Mouse (Mus musculus) gastrocnemius, adult 18-20 months (tissue): ENCODE data around the gene 6330409D20Rik. TPM values are rescaled to one million over a fixed set of nuclear protein-coding genes. Genes with fewer than 3 reads are reported as not detected.

Experiments used
- DNase-seq: peaks from one replicate; pipeline ENCODE4 v3.0.0; 2021; ENCODE audit warnings: low spot score
- total RNA-seq, 2 experiments: library from RNA; stranded (reverse); gene quantifications; 2 replicates each; pipeline ENCODE4 v1.2.3; 2021

6330409D20Rik gene
- total RNA-seq, 2 experiments from 2014 or later: not detected

- DNase-seq: peak; percentile 98
These were observed 16.4 kb upstream of the 6330409D20Rik start, which contains the start of gene Tor2a for GRCm38 (mm10) chr2:32757056-32757845. Gene Tor2a (plus strand): TSS chr2:32757234.

GRCm38 (mm10) chr2:32756674-32757055, 15.8 kb upstream of the 6330409D20Rik start:
- DNase-seq: no peak

DNA sequence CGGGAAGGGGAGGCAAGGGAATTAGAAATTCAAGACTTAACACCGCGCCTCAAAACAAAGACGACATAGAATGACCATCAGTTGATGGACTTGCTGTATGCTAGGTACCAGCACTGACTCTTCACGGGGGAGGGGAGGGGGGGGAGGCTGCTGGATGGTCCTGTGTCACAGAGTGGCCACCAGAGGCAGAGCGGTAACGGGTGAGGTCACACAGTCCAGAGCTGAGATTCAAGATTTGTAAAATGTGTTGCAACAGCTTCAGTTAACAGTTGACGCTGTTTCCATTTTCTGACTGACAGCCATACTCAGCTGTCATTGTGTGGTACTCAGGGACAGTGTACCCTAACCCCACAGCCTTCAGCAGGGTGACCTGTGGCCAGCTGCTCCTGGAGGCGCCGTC, 11.4 kb upstream of the 6330409D20Rik start:
- DNase-seq: no peak

GRCm38 (mm10) chr2:32751665-32752033, 10.8 kb upstream of the 6330409D20Rik start:
- no peak for DNase-seq

DNA sequence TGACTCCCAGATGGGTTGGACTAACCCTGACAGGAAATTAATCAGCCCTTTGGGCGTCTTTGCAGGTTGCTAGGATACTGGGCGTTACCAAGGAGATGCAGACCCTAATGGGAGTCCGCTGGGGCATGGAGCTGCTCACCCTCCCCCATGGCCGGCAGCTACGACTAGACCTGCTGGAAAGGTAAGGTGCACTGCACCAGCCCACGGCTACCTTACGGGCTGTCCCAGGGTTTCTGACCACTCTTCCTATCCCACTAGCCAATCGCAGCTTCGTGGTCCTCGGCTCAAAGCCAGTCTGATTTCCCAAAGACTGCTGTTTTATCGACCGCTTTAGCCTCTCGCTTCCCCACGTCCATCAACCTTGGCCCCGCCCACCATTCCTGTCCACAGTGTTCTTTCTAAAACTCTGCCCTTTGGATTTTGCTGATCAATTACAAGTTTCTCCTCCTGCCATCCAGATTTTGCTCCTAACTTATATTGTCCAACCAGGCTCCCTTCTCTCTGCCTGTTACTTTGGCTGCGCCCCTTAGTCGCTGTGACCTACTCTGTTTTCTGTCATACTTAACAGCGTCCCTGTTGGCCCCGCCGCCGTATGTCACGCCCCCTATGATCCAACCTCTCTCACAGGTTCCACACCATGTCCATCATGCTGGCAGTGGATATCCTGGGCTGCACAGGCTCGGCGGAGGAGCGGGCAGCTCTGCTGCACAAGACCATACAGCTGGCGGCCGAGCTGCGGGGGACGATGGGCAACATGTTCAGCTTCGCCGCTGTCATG, 10.3 kb upstream of the 6330409D20Rik start:
- no peak for DNase-seq

GRCm38 (mm10) chr2:32750199-32750598, 9.4 kb upstream of the 6330409D20Rik start:
- DNase-seq: no peak

DNA sequence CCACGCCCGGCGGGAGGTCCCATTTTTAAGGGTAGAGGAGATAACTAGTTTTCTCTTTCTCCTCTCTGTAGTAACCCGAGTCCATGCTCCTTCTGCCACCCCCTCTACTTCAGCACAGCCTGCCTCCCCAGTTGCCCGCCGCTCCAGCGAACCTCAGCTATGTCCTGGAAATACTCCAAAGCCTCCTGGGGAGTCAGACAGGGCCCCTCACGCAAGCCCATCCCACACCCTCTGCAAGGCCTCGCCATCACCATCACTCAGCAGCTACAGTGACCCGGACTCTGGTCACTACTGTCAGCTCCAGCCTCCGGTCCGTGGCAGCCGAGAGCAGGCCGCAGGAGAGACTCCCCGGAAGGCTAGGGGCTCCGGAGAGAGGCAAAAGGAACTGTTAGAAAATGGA, 8.3 kb upstream of the 6330409D20Rik start:
- DNase-seq: no peak

DNA sequence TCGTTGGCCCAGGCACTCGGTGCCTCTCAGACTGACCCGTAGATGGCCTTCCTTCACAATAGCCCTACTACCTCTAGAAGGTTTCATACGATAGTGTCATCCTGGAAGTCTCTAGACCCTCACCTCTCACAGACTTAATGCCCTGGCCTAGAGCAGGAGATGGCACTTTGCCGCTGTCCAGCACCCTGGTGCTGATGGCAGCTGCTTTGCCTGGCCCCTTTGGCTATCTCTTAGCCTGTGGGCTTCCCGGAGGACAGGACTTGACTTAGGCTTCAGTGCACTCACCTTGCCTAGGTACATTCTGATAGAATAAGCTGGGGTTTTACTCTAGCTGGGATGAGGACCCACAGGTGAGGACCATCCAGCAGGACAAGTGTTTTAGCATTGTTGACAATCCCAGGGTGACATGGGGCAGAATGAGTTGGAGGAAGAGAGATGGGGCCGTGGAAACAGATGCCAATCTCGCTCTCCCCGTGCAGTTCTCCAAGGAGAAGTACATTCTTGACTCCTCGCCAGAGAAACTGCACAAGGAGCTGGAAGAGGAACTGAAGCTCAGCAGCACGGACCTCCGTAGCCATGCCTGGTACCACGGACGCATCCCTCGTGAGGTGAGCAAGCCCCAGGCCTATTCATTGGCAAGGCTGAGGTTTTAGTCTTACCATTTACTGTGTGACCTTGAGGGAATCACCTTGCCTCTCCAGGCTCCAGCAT, 3.6 kb upstream of the 6330409D20Rik start:
- no peak for DNase-seq

DNA sequence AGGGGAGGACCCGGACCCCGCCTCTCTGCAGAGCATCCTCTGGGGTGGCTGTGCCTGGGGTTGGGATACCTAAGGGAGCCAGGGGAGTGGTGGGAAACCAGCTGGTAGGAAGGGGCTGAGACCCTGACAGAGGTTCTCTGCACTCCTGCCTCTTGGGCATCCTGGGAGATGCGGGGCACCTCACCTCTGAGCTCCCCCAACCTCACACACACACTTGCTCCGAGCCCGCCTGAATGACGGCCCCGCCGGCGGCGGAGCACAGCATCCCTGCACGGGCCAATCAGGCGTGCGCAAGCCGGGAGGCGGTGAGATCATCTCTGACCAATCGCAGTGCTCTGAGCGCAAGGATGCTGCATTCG, 1.3 kb upstream of the 6330409D20Rik start:
- no peak for DNase-seq

GRCm38 (mm10) chr2:32741273-32742172, 707 bp upstream of the 6330409D20Rik start:
- no peak for DNase-seq

DNA sequence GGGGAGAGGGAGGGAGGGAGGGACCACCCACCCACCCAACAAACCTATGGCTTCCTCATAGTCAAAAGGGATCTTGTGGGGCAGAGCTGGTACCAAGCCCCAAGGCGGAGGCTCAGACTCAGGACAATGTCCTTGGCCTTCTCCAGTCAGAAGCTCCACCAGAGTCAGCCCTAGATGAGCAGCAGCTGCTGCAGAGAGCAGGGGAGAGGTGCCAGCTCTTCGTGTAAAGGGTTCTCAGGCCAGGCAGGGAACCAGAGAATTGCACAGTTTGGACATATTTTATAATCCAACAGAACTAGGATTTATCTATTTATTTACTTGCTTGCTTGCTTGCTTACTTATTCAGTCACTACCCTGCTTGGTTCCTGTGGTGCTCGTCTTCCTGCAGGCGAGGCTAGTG, 1.5 kb downstream of the 6330409D20Rik start:
- DNase-seq: no peak

GRCm38 (mm10) chr2:32737008-32737407, 3.8 kb downstream of the 6330409D20Rik start:
- DNase-seq: no peak

- no peak for DNase-seq
These were observed 4.4 kb downstream of the 6330409D20Rik start for GRCm38 (mm10) chr2:32736306-32736829.

- peak; percentile 39 for DNase-seq
These were observed 5.9 kb downstream of the 6330409D20Rik start for GRCm38 (mm10) chr2:32734933-32735332.

DNA sequence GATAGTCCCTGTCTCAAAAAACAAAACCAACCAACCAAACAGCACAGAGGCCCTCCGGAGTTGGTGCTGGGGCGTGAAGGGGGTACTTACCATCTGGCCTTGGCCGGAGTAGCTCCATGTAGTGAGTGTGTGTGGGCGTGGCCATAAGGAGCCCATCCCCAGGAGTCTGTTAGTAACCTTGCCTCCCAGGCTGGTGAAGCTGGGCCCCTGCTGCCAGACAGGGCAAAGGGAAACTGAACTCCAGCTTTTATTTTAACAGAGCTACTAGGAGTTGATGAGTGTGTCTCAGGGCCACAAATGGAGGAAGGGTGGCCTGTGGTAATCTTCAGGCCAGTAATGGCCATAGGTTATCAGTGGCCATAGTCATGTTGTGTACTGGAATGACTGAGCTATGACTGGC, 6.3 kb downstream of the 6330409D20Rik start:
- no peak for DNase-seq

GRCm38 (mm10) chr2:32732695-32733094, 8.1 kb downstream of the 6330409D20Rik start:
- no peak for DNase-seq

- no peak for DNase-seq
These were observed 8.9 kb downstream of the 6330409D20Rik start for GRCm38 (mm10) chr2:32731911-32732310.

DNA sequence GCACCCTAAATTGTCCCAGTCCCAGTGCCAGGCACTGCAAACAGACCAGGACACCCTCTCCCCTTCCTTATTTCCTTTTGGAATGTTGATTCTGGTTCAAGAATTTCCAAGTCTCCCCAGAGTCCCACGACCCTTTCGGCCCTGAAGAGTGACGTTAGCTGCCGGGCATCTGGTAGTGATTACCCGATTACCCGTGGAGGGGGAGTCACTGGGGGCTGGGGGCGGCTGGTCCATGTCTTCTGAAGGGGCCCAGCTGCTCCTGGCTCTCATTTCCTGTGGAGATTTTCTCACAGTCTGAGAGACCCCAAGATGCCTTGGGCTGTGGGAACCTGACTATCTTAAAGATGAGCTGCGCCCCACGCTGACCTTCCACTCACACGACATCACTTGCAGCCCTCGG, 10.0 kb downstream of the 6330409D20Rik start:
- no peak for DNase-seq

GRCm38 (mm10) chr2:32729547-32729946, 11.3 kb downstream of the 6330409D20Rik start:
- no peak for DNase-seq

GRCm38 (mm10) chr2:32728463-32728862, 12.4 kb downstream of the 6330409D20Rik start:
- peak; percentile 37 for DNase-seq

DNA sequence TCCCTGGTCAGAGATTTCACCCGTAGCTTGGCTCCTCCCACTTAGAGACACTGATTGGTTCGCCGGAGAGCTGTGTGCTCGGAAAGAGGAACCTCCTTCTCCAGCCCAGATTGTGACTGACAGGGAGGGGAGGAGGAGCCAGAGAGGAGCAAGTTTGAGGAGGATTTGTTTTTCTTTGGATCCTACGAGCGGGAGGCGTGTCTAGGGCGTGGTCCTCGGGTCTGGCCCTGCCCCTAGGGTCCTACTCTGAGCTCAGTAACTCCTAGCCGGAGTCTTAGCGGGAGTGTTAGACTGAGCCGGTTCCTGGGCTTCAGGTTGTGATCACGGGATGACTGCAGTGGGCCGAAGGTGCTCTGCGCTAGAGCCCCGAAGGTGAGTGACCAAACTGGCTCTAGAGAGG, 13.4 kb downstream of the 6330409D20Rik start:
- peak; percentile 96 for DNase-seq
